Mouse (Mus musculus) intestine, postnatal 0 days (tissue): ENCODE measurements around the gene Rassf2. TPM values are rescaled to one million over a fixed set of nuclear protein-coding genes. Genes with fewer than 3 reads are reported as not detected.

ENCODE experiments used
- ATAC-seq: fragments of 200-750 bp; cut with Nextera tagmentation; 2 replicates; pipeline ENCODE4 v1.8.0; 2017; ENCODE audit warnings: mild to moderate bottlenecking, moderate TSS enrichment, moderate library complexity
- H3K27ac ChIP-seq: fragments of 300-500 bp; sonication (generic); 2 replicates; pipeline ENCODE4 v1.5.1; 2014; ENCODE audit warnings: mild to moderate bottlenecking, low read depth, low read length, moderate library complexity
- H3K27me3 ChIP-seq: fragments of 300-500 bp; sonication (generic); replicated peaks from 2 replicates; pipeline ENCODE4 v1.6.1; 2014; ENCODE audit warnings: low read length, mixed read lengths; ENCODE audit not compliant: control insufficient read depth, insufficient read depth
- H3K36me3 ChIP-seq: fragments of 300-500 bp; sonication (generic); 2 replicates; pipeline ENCODE4 v1.6.1; 2014; ENCODE audit warnings: mild to moderate bottlenecking, moderate library complexity; ENCODE audit not compliant: control insufficient read depth, insufficient read depth
- H3K4me1 ChIP-seq: fragments of 300-500 bp; sonication (generic); replicated peaks from 2 replicates; pipeline ENCODE4 v1.6.1; 2014; ENCODE audit warnings: antibody characterized with exemption, low read length, mixed read lengths; ENCODE audit not compliant: control insufficient read depth, insufficient read depth
- H3K4me2 ChIP-seq: fragments of 300-500 bp; sonication (generic); replicated peaks from 2 replicates; pipeline ENCODE4 v1.6.1; 2014; ENCODE audit warnings: low read depth, mild to moderate bottlenecking, moderate library complexity
- H3K4me3 ChIP-seq: fragments of 300-500 bp; sonication (generic); 2 replicates; pipeline ENCODE4 v1.5.1; 2014; ENCODE audit warnings: low read depth, low read length
- H3K9ac ChIP-seq: fragments of 300-500 bp; sonication (generic); 2 replicates; pipeline ENCODE4 v1.6.1; 2014; ENCODE audit warnings: mild to moderate bottlenecking, low read depth, low read length
- H3K9me3 ChIP-seq: fragments of 300-500 bp; sonication (generic); 2 replicates; pipeline ENCODE4 v1.6.1; 2016; ENCODE audit warnings: mixed run types; ENCODE audit not compliant: control insufficient read depth
- CTCF ChIP-seq: sonication (generic); IDR thresholded peaks from 2 replicates; pipeline ENCODE4 v1.5.1; 2016; ENCODE audit warnings: low read depth, mild to moderate bottlenecking, control low read depth, antibody characterized with exemption, moderate library complexity
- WGBS: fragments of 180-500 bp; shearing (Covaris S2); extraction: QIAGEN DNeasy Blood & Tissue Kit; methylation state at CpG from one replicate; pipeline ENCODE4 v1.1.7; 2014; 5-methylcytosine and 5-hydroxymethylcytosine counted together
- polyA plus RNA-seq: library from polyadenylated mRNA; unstranded; fragments of >200 nt; fragmentation: Nextera tagmentation; extraction: Ambion mirVana; gene quantifications from 2 replicates; pipeline ENCODE4 v1.2.1, GENCODE M21; 2015

The Rassf2 gene
- polyA plus RNA-seq, 1 experiment from 2014 or later = 4.4 TPM

GRCm38 (mm10) chr2:131945225-131945624 lies 84.8 kb downstream of the Rassf2 start:
- Histone ChIP-seq H3K4me3 (no peak overlapping the region), H3K27me3 (no peaks in the 10 kb centered on the region), H3K9ac (no peak overlapping the region), H3K27ac (no peak overlapping the region), H3K36me3 (no peaks in the 10 kb centered on the region), H3K4me1 (no peaks in the 10 kb centered on the region), H3K4me2 (no peak overlapping the region), H3K9me3 (no peaks in the 10 kb centered on the region)
- no peak for ATAC-seq
- TF ChIP-seq CTCF = no peak
- WGBS = 63% methylated on average over 8 of the region's 8 CpGs

- WGBS = 19% methylated on average over 1 of the region's 1 CpGs
- no peak for ATAC-seq
- Histone ChIP-seq H3K4me2 (no peak overlapping the region), H3K9me3 (no peaks in the 10 kb centered on the region), H3K36me3 (no peaks in the 10 kb centered on the region), H3K4me3 (no peak overlapping the region), H3K27ac (no peak overlapping the region), H3K4me1 (no peaks in the 10 kb centered on the region), H3K27me3 (no peaks in the 10 kb centered on the region), H3K9ac (no peak overlapping the region)
- no peak for TF ChIP-seq CTCF
Observed at GRCm38 (mm10) chr2:131944370-131944769, 85.7 kb downstream of the Rassf2 start.

- 76% methylated on average over 6 of the region's 6 CpGs for WGBS
- H3K36me3 ChIP-seq = no peaks in the 10 kb centered on the region
- ATAC-seq = no peak
- no peaks in the 10 kb centered on the region for H3K27me3 ChIP-seq
- H3K9ac ChIP-seq = no peak overlapping the region
- no peak overlapping the region for H3K4me3 ChIP-seq
- TF ChIP-seq CTCF = no peak
- H3K4me2 ChIP-seq = no peak overlapping the region
- H3K27ac ChIP-seq = no peak overlapping the region
- no peaks in the 10 kb centered on the region for H3K9me3 ChIP-seq
- no peaks in the 10 kb centered on the region for H3K4me1 ChIP-seq
Observed at GRCm38 (mm10) chr2:131941501-131941900, 88.6 kb downstream of the Rassf2 start.

GRCm38 (mm10) chr2:131940506-131940905 lies 89.6 kb downstream of the Rassf2 start:
- H3K4me3 ChIP-seq = no peak overlapping the region
- H3K36me3 ChIP-seq = no peaks in the 10 kb centered on the region
- no peak overlapping the region for H3K27ac ChIP-seq
- H3K27me3 ChIP-seq = no peaks in the 10 kb centered on the region
- no peaks in the 10 kb centered on the region for H3K4me1 ChIP-seq
- ATAC-seq = no peak
- H3K9me3 ChIP-seq = no peaks in the 10 kb centered on the region
- H3K9ac ChIP-seq = no peak overlapping the region
- H3K4me2 ChIP-seq = no peak overlapping the region
- 60% methylated on average over 3 of the region's 3 CpGs for WGBS
- TF ChIP-seq CTCF = no peak

Other genes with a start within 250 kb of the Rassf2 start
- not detected in 2 replicates for gene Erv3, start 170.5 kb downstream of the Rassf2 start, polyA plus RNA-seq
- 47.2 and 47.5 TPM in 2 replicates for gene Prnp, start 120.3 kb downstream of the Rassf2 start, polyA plus RNA-seq
- gene Prn, start 120.3 kb downstream of the Rassf2 start, polyA plus RNA-seq = not detected in 2 replicates
- 9.8 and 12.2 TPM in 2 replicates for gene Prnd, start 79.4 kb downstream of the Rassf2 start, polyA plus RNA-seq
- 6.7 and 8.9 TPM in 2 replicates for gene Slc23a2, start 114.8 kb upstream of the Rassf2 start, polyA plus RNA-seq
- 31.2 and 34.3 TPM in 2 replicates for gene Tmem230, start 217.5 kb upstream of the Rassf2 start, polyA plus RNA-seq
- 105 and 106 TPM in 2 replicates for gene Pcna, start 223.1 kb upstream of the Rassf2 start, polyA plus RNA-seq
- 16.2 and 17.3 TPM in 2 replicates for gene Cds2, start 232.9 kb upstream of the Rassf2 start, polyA plus RNA-seq